Mouse (Mus musculus): ENCODE measurements around the gene Gm42517. TPM values are rescaled to one million over a fixed set of nuclear protein-coding genes. Genes with fewer than 3 reads are reported as not detected.

Gene Gm42517
- polyA plus RNA-seq, 1 experiment from 2014 or later: 0.11 TPM

DNA sequence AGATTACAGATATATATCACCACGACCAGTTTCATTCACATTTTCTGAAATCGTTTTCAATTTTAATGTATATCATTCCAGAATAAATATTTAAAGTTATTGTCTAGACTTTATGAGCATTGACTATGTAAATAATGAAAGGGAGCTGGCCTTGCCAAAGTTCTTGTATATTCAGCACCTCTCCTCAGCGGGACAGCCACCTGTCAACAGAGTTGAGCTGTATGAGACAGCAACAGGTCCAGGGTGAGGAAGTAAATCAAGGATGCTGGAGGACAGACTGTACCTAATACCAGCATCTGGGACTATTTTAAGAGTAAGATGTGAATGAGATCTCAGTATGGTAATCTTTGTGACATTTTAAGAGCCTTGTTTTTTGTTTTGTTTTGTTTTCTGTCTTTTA, 29.7 kb downstream of the Gm42517 start:
- Histone ChIP-seq H3K27ac (ENCODE audit: low read depth, low read length) (no peak overlapping the region), H3K4me3 (ENCODE audit: low read depth, low read length) (no peak overlapping the region), H3K36me3 (ENCODE audit: control insufficient read depth, insufficient read depth, low read length) (no peaks in the 10 kb centered on the region), H3K27me3 (ENCODE audit: control insufficient read depth, insufficient read depth, low read length) (no peaks in the 10 kb centered on the region), H3K9ac (ENCODE audit: low read length) (no peak overlapping the region), H3K9me3 (ENCODE audit: control insufficient read depth, low read length) (no peaks in the 10 kb centered on the region), H3K4me2 (no peak overlapping the region), H3K4me1 (ENCODE audit: control insufficient read depth, insufficient read depth, low read length) (no peaks in the 10 kb centered on the region)
- DNase-seq (ENCODE audit: low spot score, missing footprints) (no peak), ATAC-seq (ENCODE audit: low FRiP score) (no peak)
- 88% methylated on average over 3 of the region's 3 CpGs for whole genome bisulfite sequencing

DNA sequence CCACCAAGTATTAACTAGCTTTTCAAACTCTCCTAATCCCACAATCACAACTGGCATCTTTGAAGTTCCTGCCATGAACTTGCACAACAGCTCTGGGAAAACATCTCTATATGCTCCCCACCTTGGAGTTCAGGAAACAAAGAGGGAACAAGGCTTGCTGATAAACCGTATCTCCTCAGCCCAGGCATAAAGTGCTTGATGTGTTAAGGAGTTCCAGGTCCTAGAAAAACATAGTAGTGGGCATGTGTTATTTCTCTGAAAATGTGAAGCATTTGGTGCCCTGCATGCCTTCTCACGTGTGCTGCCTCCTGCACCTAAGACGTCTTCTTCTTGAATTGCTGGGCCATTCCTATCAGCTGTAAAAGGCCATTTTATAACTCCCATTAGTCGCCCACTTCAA, 30.3 kb downstream of the Gm42517 start:
- Histone ChIP-seq H3K9me3 (ENCODE audit: control insufficient read depth, low read length) (no peaks in the 10 kb centered on the region), H3K9ac (ENCODE audit: low read length) (no peak overlapping the region), H3K4me3 (ENCODE audit: low read depth, low read length) (no peak overlapping the region), H3K4me2 (no peak overlapping the region), H3K27ac (ENCODE audit: low read depth, low read length) (no peak overlapping the region), H3K36me3 (ENCODE audit: control insufficient read depth, insufficient read depth, low read length) (no peaks in the 10 kb centered on the region), H3K4me1 (ENCODE audit: control insufficient read depth, insufficient read depth, low read length) (no peaks in the 10 kb centered on the region), H3K27me3 (ENCODE audit: control insufficient read depth, insufficient read depth, low read length) (no peaks in the 10 kb centered on the region)
- ATAC-seq (ENCODE audit: low FRiP score) (no peak), DNase-seq (ENCODE audit: low spot score, missing footprints) (no peak)
- 85% methylated on average over 4 of the region's 4 CpGs for WGBS

DNA sequence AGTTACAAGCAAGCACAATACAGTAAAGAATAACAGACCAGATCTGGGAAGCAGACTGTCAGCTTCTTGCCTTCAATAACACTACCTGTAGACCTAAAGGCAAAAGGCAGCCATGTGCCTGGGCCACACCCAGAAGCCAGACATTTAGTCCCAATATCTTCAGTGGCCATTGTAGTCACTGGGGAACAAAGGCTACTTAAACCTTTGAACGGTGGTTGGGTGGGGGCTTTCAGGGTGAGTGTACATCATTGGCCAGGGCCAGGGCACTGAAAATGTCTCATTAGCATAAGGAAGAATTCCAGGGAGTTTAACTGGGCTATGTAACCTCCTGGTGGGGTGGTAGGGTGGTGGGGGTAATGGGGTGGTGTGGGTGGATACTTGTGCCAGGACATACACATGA, 36.7 kb downstream of the Gm42517 start:
- Histone ChIP-seq H3K4me3 (ENCODE audit: low read depth, low read length) (no peak overlapping the region), H3K4me1 (ENCODE audit: control insufficient read depth, insufficient read depth, low read length) (no peaks in the 10 kb centered on the region), H3K27me3 (ENCODE audit: control insufficient read depth, insufficient read depth, low read length) (no peaks in the 10 kb centered on the region), H3K9ac (ENCODE audit: low read length) (no peak overlapping the region), H3K36me3 (ENCODE audit: control insufficient read depth, insufficient read depth, low read length) (no peaks in the 10 kb centered on the region), H3K4me2 (no peak overlapping the region), H3K27ac (ENCODE audit: low read depth, low read length) (no peak overlapping the region), H3K9me3 (ENCODE audit: control insufficient read depth, low read length) (no peaks in the 10 kb centered on the region)
- ATAC-seq (ENCODE audit: low FRiP score) (no peak), DNase-seq (ENCODE audit: low spot score, missing footprints) (no peak)
- WGBS: 100% methylated on average over 1 of the region's 1 CpGs

Other genes with a start within 250 kb of the Gm42517 start
- 30.4 and 30.7 TPM in 2 replicates for gene Tmed5, start 235.3 kb downstream of the Gm42517 start, polyA plus RNA-seq (2014; fragmentation: Nextera tagmentation; extraction: Ambion mirVana)
- 9.5 and 10.8 TPM in 2 replicates for gene Ccdc18, start 235.0 kb downstream of the Gm42517 start, polyA plus RNA-seq (2014; fragmentation: Nextera tagmentation; extraction: Ambion mirVana)
- gene Dr1, start 99.0 kb downstream of the Gm42517 start, polyA plus RNA-seq (2014; fragmentation: Nextera tagmentation; extraction: Ambion mirVana): 66.8 and 73.4 TPM in 2 replicates
- gene Pigg, start 55.3 kb downstream of the Gm42517 start, polyA plus RNA-seq (2014; fragmentation: Nextera tagmentation; extraction: Ambion mirVana): 2.8 and 3.7 TPM in 2 replicates
- gene Pde6b, start 20.5 kb upstream of the Gm42517 start, polyA plus RNA-seq (2014; fragmentation: Nextera tagmentation; extraction: Ambion mirVana): 0.18 and 0.29 TPM in 2 replicates
- 392 and 433 TPM in 2 replicates for gene Atp5k, start 66.5 kb upstream of the Gm42517 start, polyA plus RNA-seq (2014; fragmentation: Nextera tagmentation; extraction: Ambion mirVana)
- gene Mfsd7a, start 81.0 kb upstream of the Gm42517 start, polyA plus RNA-seq (2014; fragmentation: Nextera tagmentation; extraction: Ambion mirVana): 0.18 TPM in 1 of 2 replicates, not detected in the other
- 29.2 and 34.0 TPM in 2 replicates for gene Pcgf3, start 93.3 kb upstream of the Gm42517 start, polyA plus RNA-seq (2014; fragmentation: Nextera tagmentation; extraction: Ambion mirVana)
- gene Cplx1, start 182.1 kb upstream of the Gm42517 start, polyA plus RNA-seq (2014; fragmentation: Nextera tagmentation; extraction: Ambion mirVana): 7.4 and 8.7 TPM in 2 replicates

All from midbrain, embryonic 11.5 days (tissue).